Mouse (Mus musculus) left cerebral cortex, postnatal 25 days (tissue): ENCODE data around the gene Mrtfa. TPM values are rescaled to one million over a fixed set of nuclear protein-coding genes. Genes with fewer than 3 reads are reported as not detected.

ENCODE experiments used
- DNase-seq, 2 experiments: peaks; one replicate each; pipeline ENCODE4 v3.0.0; 2022; ENCODE audit warnings: low spot score in 2 of 2, mixed read lengths in 1 of 2
- intact Hi-C: fragments of 180-260 bp; cut with DNase I; formaldehyde crosslinking; loops from one replicate; pipeline ENCODE4 v1.15.1; 2025
- total RNA-seq, 2 experiments: library from RNA; stranded (reverse); gene quantifications; 2 replicates each; pipeline ENCODE4 v1.2.3; 2021

Mrtfa gene
- total RNA-seq, 2 experiments from 2014 or later: 65.0 to 71.8 TPM

DNA sequence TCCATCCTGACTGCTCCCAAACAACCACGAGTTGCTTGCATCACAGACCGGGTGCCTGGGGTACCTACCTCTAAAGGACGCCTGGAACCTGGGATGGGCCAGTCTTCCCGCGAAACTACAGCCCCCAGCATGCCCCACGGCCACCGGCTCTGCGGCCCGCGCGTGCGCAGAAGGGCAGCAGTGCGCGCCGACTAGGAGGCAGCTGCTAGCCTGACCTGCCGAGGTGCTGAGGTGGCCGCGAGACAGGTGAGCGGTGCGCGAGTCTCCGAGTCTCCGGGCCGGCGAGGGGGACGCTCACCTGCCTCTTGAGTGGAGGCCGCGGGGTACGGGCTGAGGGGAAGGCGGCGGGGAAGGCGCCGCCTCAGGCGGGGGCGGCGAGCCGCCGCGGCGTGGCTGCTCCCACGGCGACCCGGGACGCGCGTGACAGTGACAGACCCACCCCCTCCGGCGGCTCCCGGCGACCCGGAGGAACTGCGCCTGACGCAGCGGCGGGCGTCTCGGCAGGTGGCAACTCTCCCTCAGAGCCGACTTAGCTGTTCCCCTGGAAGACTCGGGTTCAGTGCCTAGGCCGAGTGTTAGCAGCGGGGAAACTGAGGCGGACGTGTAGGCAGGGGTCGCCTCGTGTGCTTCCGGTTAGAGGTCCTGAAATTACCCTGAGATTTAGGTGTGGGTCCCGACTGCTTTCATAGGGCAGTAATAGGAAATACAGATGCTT is 212.8 kb downstream of the Mrtfa start, which contains the start of gene Sgsm3:
Sgsm3 (plus strand) TSS at position 146 of the 715 bp plus-strand sequence.
- DNase-seq: peak; percentile 88 to 90
- intact Hi-C loops: no loop called here

DNA sequence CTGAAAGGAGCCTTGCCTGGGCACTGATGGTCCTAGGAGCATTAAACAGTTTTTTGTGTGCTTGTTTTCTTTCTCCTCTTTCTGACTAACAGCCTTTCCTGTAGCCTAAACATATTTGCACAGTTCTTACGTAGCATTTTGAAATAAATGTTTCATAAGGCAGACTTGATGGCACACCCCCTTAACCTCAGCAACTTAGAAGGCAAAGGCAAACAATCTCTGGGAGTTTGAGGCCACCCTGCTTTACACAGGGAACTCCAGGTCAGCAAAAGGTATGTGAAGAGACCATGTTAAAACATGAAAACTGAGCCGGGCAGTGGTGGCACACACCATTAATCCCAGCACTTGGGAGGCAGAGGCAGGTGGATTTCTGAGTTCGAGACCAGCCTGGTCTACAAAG is 214.9 kb downstream of the Mrtfa start:
- intact Hi-C loops: no loop called here
- no peak for DNase-seq

DNA sequence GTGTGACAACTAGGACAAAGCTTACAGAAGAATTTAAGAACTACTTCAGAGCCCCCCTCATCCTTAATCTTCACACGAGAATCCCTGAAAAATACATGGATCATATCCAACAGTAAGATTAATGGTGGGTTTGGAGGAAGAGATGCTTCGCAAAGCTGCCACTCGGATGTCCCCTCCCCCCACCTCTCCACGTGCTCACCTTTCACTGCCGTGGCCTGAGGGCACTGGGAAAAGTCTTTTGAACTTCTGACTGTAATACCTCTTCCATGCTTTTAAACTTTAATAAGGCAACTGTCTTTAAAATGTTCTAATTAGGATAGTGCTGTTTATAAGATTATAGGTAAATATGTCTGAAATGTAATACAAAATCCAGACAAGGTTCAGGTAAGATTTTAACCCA is 216.2 kb downstream of the Mrtfa start:
- no peak for DNase-seq
- intact Hi-C loops: no loop called here

DNA sequence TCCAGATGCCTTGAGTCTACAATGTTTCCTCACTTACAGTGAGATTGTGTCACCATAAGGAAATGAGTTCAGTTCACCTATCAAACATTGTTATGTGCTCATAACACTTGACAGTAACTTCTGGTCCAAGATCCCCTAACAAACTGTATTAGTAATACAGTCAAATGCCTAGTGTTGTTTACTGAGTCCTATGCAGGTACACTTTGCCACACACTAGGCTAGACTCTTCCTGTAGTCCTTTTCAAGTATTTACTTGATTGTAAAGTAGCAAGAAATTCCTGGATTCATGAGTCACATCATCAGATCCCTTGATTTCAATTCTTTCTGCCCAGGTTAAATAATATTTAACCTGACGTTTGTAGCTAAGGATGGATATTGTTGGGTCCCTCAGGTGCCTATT is 221.2 kb downstream of the Mrtfa start:
- DNase-seq: no peak
- intact Hi-C loops: no loop called here

Other genes starting within 250 kb of the Mrtfa start
- 10 to 100 TPM; 25.5 to 26.0 TPM for gene Adsl, start 242.3 kb downstream of the Mrtfa start, total RNA-seq
- gene Sgsm3, start 213.0 kb downstream of the Mrtfa start, total RNA-seq: 10 to 100 TPM; 77.2 to 91.3 TPM
- 10 to 100 TPM; 21.5 to 26.7 TPM for gene Mchr1, start 44.7 kb upstream of the Mrtfa start, total RNA-seq
- gene Slc25a17, start 170.1 kb upstream of the Mrtfa start, total RNA-seq: 10 to 100 TPM; 42.1 to 43.1 TPM
- 100 to 1,000 TPM; 165 TPM for gene St13, start 209.3 kb upstream of the Mrtfa start, total RNA-seq
- 10 to 100 TPM; 13.2 to 14.9 TPM for gene Xpnpep3, start 209.4 kb upstream of the Mrtfa start, total RNA-seq
- gene Dnajb7, start 217.5 kb upstream of the Mrtfa start, total RNA-seq: not detected